Mouse (Mus musculus): ENCODE measurements around the gene C130074G19Rik. TPM values are rescaled to one million over a fixed set of nuclear protein-coding genes. Genes with fewer than 3 reads are reported as not detected.

Gene C130074G19Rik
- polyA plus RNA-seq, 1 experiment from 2014 or later, result 0.84 TPM

GRCm38 (mm10) chr1:184827175-184827701 is 55.8 kb downstream of the C130074G19Rik start:
- H3K4me3 ChIP-seq, result peak overlapping the region; percentile 22
- peaks cover 6% of the 10 kb centered on the region; the same call in 1 of the 2 replicates for H3K36me3 ChIP-seq (replicated peaks)
- H3K9ac ChIP-seq, result peak overlapping the region; percentile 11; the same call in 1 of the 2 replicates
- H3K4me2 ChIP-seq, result peak overlapping the region; percentile 48
- H3K27ac ChIP-seq, result 0 out of 2 replicates have a peak overlapping the region, but pooled peaks have one; percentile 2
- no peaks in the 10 kb centered on the region for H3K9me3 ChIP-seq
- H3K4me1 ChIP-seq, result peaks cover 24% of the 10 kb centered on the region
- H3K27me3 ChIP-seq (replicated peaks), result no peaks in the 10 kb centered on the region
- WGBS, result 22% methylated on average over 23 of the region's 23 CpGs
- ATAC-seq (replicated peaks), result no peak

DNA sequence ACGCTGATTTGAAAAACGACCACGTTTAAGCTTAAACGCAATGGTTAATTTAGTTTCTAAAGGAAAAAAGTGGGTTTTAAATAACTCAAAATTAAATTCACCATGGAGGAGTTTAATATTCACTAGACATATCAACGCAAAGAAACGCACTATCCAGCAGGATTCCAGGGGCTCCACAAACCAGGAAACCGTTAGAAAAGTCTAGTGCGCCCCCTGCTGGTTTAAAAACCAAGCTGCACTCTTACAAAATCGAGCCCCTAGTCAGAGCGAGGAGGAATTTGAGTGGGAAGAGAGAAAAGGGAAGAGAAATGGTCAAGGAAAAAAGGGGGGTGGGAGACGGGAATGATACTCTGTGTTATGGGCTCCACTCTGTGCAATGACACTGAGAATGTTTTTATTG is 57.9 kb downstream of the C130074G19Rik start:
- Histone ChIP-seq H3K27me3 (replicated peaks) (no peaks in the 10 kb centered on the region), H3K4me2 (peak overlapping the region; percentile 30), H3K9me3 (no peaks in the 10 kb centered on the region), H3K4me1 (peaks cover 24% of the 10 kb centered on the region), H3K27ac (no peak overlapping the region), H3K4me3 (no peak overlapping the region), H3K36me3 (replicated peaks) (no peaks in the 10 kb centered on the region), H3K9ac (no peak overlapping the region)
- peak; percentile 45; the same call in 1 of the 2 replicates for ATAC-seq (replicated peaks)
- 23% methylated on average over 11 of the region's 11 CpGs for WGBS

DNA sequence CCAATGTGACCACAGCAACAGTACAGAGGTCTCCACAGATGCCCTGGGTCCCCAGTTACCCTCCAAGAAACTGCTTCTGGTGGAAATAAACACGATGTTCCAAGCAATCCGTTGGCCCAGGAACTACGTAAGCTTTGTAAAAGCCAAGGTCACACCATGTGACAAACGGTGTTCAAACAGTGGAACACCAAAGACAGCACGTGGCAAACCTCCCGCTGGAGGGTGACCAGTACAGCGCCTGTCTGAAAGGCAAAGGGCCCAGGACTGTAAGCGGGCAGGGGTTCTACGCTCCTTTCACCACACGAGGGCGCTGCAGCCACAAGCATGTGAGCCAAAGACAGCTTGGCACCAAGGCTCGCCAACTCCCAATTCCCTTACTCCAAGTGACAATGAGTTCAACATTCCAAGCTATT is 58.6 kb downstream of the C130074G19Rik start:
- peak; percentile 84 for ATAC-seq (replicated peaks)
- no peaks in the 10 kb centered on the region for H3K36me3 ChIP-seq (replicated peaks)
- no peak overlapping the region for H3K4me3 ChIP-seq
- H3K9me3 ChIP-seq, result no peaks in the 10 kb centered on the region
- no peak overlapping the region for H3K27ac ChIP-seq
- WGBS, result 3% methylated on average over 12 of the region's 12 CpGs
- no peaks in the 10 kb centered on the region for H3K27me3 ChIP-seq (replicated peaks)
- H3K9ac ChIP-seq, result no peak overlapping the region
- H3K4me2 ChIP-seq, result peak overlapping the region; percentile 30; the same call in 1 of the 2 replicates
- peaks cover 24% of the 10 kb centered on the region for H3K4me1 ChIP-seq

DNA sequence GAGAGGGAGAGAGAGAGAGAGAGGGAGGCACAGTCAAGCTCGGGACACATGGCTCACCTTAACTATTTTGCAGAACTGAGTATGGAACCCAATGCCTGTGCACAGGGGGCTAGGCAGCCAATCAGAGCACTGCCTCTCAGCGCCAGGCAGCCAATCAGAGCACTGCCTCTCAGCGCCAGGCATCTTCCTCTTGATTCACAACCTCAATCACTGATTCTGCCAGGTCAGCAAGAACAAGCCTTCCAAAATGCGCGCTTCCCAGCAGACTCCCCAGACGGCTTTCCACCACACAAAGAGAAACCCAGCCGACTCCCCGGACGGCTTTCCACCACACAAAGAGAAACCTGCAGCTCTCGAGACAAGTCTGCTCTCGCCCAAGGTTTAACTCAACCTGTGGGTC is 60.3 kb downstream of the C130074G19Rik start:
- Histone ChIP-seq H3K9me3 (no peaks in the 10 kb centered on the region), H3K4me1 (peaks cover 24% of the 10 kb centered on the region), H3K36me3 (replicated peaks) (0 out of 2 replicates have a peak, but pooled peaks cover 6% of the 10 kb centered on the region), H3K4me2 (peak overlapping the region; percentile 43), H3K27ac (no peak overlapping the region), H3K9ac (no peak overlapping the region), H3K4me3 (0 out of 2 replicates have a peak overlapping the region, but pooled peaks have one; percentile 13), H3K27me3 (replicated peaks) (no peaks in the 10 kb centered on the region)
- ATAC-seq (replicated peaks), result peak; percentile 57; the same call in 1 of the 2 replicates
- 12% methylated on average over 11 of the region's 11 CpGs for WGBS

MicroRNAs within 50 kb of the gene (microRNA counts, 519-probe panel; counts per million panel counts)
- microRNA mmu-miR-1981, result 3,246 counts per million, percentile 74 among the panel's probes with 10 or more counts

Small RNA genes lying within 50 kb of the gene (microRNA-seq; reads per million reads assigned to microRNA genes)
- 67.9 reads per million, percentile 50 among the genes with 10 or more reads in this experiment for gene Mir1981

Other genes with a start within 250 kb of the C130074G19Rik start
- 1.7 and 2.2 TPM in 2 replicates for gene Hlx, start 150.6 kb downstream of the C130074G19Rik start, polyA plus RNA-seq (2015; fragmentation: Nextera tagmentation; extraction: Ambion mirVana)
- 0.13 TPM in 1 of 2 replicates, not detected in the other for gene Marc1, start 71.9 kb downstream of the C130074G19Rik start, polyA plus RNA-seq (2015; fragmentation: Nextera tagmentation; extraction: Ambion mirVana)
- 96.7 and 117 TPM in 2 replicates for gene Marc2, start 36.8 kb downstream of the C130074G19Rik start, polyA plus RNA-seq (2015; fragmentation: Nextera tagmentation; extraction: Ambion mirVana)
- gene Mark1, start 116.4 kb upstream of the C130074G19Rik start, polyA plus RNA-seq (2015; fragmentation: Nextera tagmentation; extraction: Ambion mirVana), result 15.8 and 17.3 TPM in 2 replicates